In the genomic region with DNA sequence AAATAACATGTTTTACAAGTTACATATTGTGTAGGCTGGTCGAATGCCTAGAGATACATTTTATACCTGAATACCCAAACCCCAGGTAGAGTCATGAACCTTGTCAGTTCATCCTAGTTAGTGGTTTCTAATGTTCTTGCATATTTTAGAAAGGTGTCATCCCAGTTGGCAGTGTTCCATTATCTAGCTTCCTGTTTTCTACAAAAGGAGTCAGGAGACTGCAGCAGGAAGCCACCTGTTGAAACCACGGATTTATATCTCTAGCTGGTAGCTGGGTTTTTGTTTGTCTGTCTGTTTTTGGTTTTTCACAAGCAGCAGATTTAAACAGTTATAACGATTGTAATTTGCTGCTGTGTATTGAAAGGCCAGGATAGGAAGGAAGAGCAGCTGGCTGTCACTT, we compare ENCODE assay signal across 20 mouse cellular contexts.
DNase-seq lines count a peak whose midpoint lies in the region; ATAC-seq and TF ChIP-seq lines count a peak whose summit lies in the region.
"Had no signal": no experiment of that assay in that cellular context is flagged by ENCODE, and none has a peak within 500 bp of the region (broad histone marks: within the 10 kb centered on the region; RNA-seq: fewer than 3 reads in every experiment).

No protein-coding gene starts in this region.

- H3K4me2 ChIP-seq in embryonic facial prominence, embryonic 14.5 days (ENCODE audit: low read depth, low read length), result no peak overlapping the region
- H3K4me2 ChIP-seq in intestine, postnatal 0 days (replicated peaks; ENCODE audit: low read depth), result no peak overlapping the region
- H3K4me2 ChIP-seq: hindbrain, embryonic 13.5 days; limb, embryonic 15.5 days; midbrain, embryonic 12.5 days; neural tube, embryonic 15.5 days had no signal

- WGBS in embryonic facial prominence, embryonic 14.5 days, result 71% methylated on average over 3 of the region's 3 CpGs
- WGBS in embryonic facial prominence, embryonic 10.5 days, result 87% methylated on average over 3 of the region's 3 CpGs
- 65% methylated on average over 3 of the region's 3 CpGs for WGBS in intestine, postnatal 0 days

- peak; percentile 17 for DNase-seq in embryonic facial prominence, embryonic 14.5 days (ENCODE audit: low spot score)
- DNase-seq in embryonic facial prominence, embryonic 10.5 days (ENCODE audit: low spot score), result no peak
- peak; percentile 6 for DNase-seq in thymus, postnatal 14 days
- DNase-seq in thymus, postnatal 10 days (ENCODE audit: low spot score in 2 of 2), result no peak
- no peak for DNase-seq in spleen, postnatal 14 days (ENCODE audit: low spot score in 2 of 2)
- DNase-seq: adrenal gland, postnatal 10 days; cerebellum, adult 8-10 months; forebrain, postnatal 0 days; gastrocnemius, adult 2 months; heart, adult 18-20 months; kidney, adult 18-20 months; lung, postnatal 10 days; right cerebral cortex, postnatal 25 days had no signal

- no peak for TF ChIP-seq CTCF in intestine, postnatal 0 days (IDR thresholded peaks at IDR 0.05; ENCODE audit: low read depth)

- no peaks in the 10 kb centered on the region for H3K4me1 ChIP-seq in embryonic facial prominence, embryonic 14.5 days (ENCODE audit: control insufficient read depth, insufficient read depth, low read length)
- no peaks in the 10 kb centered on the region for H3K4me1 ChIP-seq in embryonic facial prominence, embryonic 10.5 days
- no peaks in the 10 kb centered on the region for H3K4me1 ChIP-seq in intestine, postnatal 0 days (replicated peaks; ENCODE audit: control insufficient read depth, insufficient read depth, low read length)
- H3K4me1 ChIP-seq: hindbrain, embryonic 13.5 days; limb, embryonic 15.5 days; midbrain, embryonic 12.5 days; neural tube, embryonic 15.5 days had no signal

- no peak overlapping the region for H3K9ac ChIP-seq in embryonic facial prominence, embryonic 14.5 days (ENCODE audit: low read depth, low read length)
- no peak overlapping the region for H3K9ac ChIP-seq in intestine, postnatal 0 days (ENCODE audit: low read depth, low read length)
- H3K9ac ChIP-seq: forebrain, postnatal 0 days; hindbrain, embryonic 13.5 days; limb, embryonic 15.5 days; midbrain, embryonic 12.5 days; neural tube, embryonic 15.5 days had no signal

- no peak overlapping the region for H3K4me3 ChIP-seq in embryonic facial prominence, embryonic 14.5 days (ENCODE audit: low read depth, low read length)
- H3K4me3 ChIP-seq in embryonic facial prominence, embryonic 10.5 days, result no peak overlapping the region
- H3K4me3 ChIP-seq in intestine, postnatal 0 days (ENCODE audit: low read depth, low read length), result no peak overlapping the region
- H3K4me3 ChIP-seq: gastrocnemius, adult 2 months; hindbrain, embryonic 13.5 days; limb, embryonic 15.5 days; midbrain, embryonic 12.5 days; neural tube, embryonic 15.5 days had no signal

- H3K27me3 ChIP-seq in embryonic facial prominence, embryonic 14.5 days (replicated peaks; ENCODE audit: control insufficient read depth, insufficient read depth, low read length), result no peaks in the 10 kb centered on the region
- H3K27me3 ChIP-seq in embryonic facial prominence, embryonic 10.5 days (replicated peaks; ENCODE audit: low read depth, poor library complexity, severe bottlenecking), result no peaks in the 10 kb centered on the region
- no peaks in the 10 kb centered on the region for H3K27me3 ChIP-seq in intestine, postnatal 0 days (replicated peaks; ENCODE audit: control insufficient read depth, insufficient read depth, low read length)
- H3K27me3 ChIP-seq: hindbrain, embryonic 13.5 days; limb, embryonic 15.5 days; midbrain, embryonic 12.5 days; neural tube, embryonic 15.5 days had no signal

- no peak for ATAC-seq in embryonic facial prominence, embryonic 14.5 days (ENCODE audit: low read depth)
- peak; percentile 53 for ATAC-seq in hematopoietic stem cell, adult 5-6 weeks (replicated peaks in 1 of 2; ENCODE audit: insufficient read depth in 1 of 2, low FRiP score in 2 of 2, low TSS enrichment in 1 of 2, low read depth in 1 of 2, poor library complexity in 2 of 2, severe bottlenecking in 2 of 2)
- no peak for ATAC-seq in erythroid progenitor cell, adult 5-6 weeks (replicated peaks; ENCODE audit: low FRiP score, poor library complexity, severe bottlenecking)
- no peak for ATAC-seq in intestine, postnatal 0 days
- ATAC-seq: forebrain, postnatal 0 days had no signal

- H3K36me3 ChIP-seq in embryonic facial prominence, embryonic 14.5 days (ENCODE audit: control insufficient read depth, insufficient read depth, low read length), result peaks cover 24% of the 10 kb centered on the region
- H3K36me3 ChIP-seq in embryonic facial prominence, embryonic 10.5 days (replicated peaks), result peaks cover 12% of the 10 kb centered on the region
- H3K36me3 ChIP-seq in intestine, postnatal 0 days (ENCODE audit: control insufficient read depth, insufficient read depth), result no peaks in the 10 kb centered on the region; the same call in none of the 2 replicates

- no peak overlapping the region for H3K27ac ChIP-seq in embryonic facial prominence, embryonic 14.5 days (replicated peaks; ENCODE audit: low read depth, low read length)
- H3K27ac ChIP-seq in embryonic facial prominence, embryonic 10.5 days (replicated peaks), result no peak overlapping the region
- no peak overlapping the region for H3K27ac ChIP-seq in intestine, postnatal 0 days (ENCODE audit: low read depth, low read length)
- H3K27ac ChIP-seq: gastrocnemius, adult 2 months; hindbrain, embryonic 13.5 days; limb, embryonic 15.5 days; midbrain, embryonic 12.5 days; neural tube, embryonic 15.5 days had no signal

- H3K9me3 ChIP-seq in embryonic facial prominence, embryonic 14.5 days (ENCODE audit: control insufficient read depth, low read length), result no peaks in the 10 kb centered on the region
- H3K9me3 ChIP-seq in embryonic facial prominence, embryonic 10.5 days, result no peaks in the 10 kb centered on the region
- no peaks in the 10 kb centered on the region for H3K9me3 ChIP-seq in intestine, postnatal 0 days (ENCODE audit: control insufficient read depth)
- H3K9me3 ChIP-seq: hindbrain, embryonic 13.5 days; limb, embryonic 15.5 days; midbrain, embryonic 12.5 days; neural tube, embryonic 15.5 days had no signal

Comparison
In these comparisons a context has a peak if more than half of its experiments do, and no peak if none do; other contexts are left out.
1. DNase-seq: peak in embryonic facial prominence, embryonic 14.5 days (single experiment) and thymus, postnatal 14 days (single experiment); none in embryonic facial prominence, embryonic 10.5 days (single experiment), thymus, postnatal 10 days (0 of 2) and spleen, postnatal 14 days (0 of 2).
2. ATAC-seq: peak in hematopoietic stem cell, adult 5-6 weeks (2 of 2); none in embryonic facial prominence, embryonic 14.5 days (single experiment), erythroid progenitor cell, adult 5-6 weeks (single experiment) and intestine, postnatal 0 days (single experiment).